Mouse (Mus musculus) kidney, adult 2 months (tissue): ENCODE results near the gene Dok5.

Source experiments
- CTCF ChIP-seq: fragments of 200-500 bp; conservative IDR thresholded peaks from 2 replicates; pipeline ENCODE4 v1.5.1; 2011; ENCODE audit warnings: low read depth, mild to moderate bottlenecking, control low read depth, low read length, moderate library complexity, mixed read lengths; ENCODE audit not compliant: insufficient read depth, insufficient read length
- POLR2A ChIP-seq: fragments of 200-500 bp; IDR thresholded peaks from one replicate; pipeline ENCODE4 v1.6.1; 2011; ENCODE audit warnings: low read depth, low read length, control low read depth

DNA sequence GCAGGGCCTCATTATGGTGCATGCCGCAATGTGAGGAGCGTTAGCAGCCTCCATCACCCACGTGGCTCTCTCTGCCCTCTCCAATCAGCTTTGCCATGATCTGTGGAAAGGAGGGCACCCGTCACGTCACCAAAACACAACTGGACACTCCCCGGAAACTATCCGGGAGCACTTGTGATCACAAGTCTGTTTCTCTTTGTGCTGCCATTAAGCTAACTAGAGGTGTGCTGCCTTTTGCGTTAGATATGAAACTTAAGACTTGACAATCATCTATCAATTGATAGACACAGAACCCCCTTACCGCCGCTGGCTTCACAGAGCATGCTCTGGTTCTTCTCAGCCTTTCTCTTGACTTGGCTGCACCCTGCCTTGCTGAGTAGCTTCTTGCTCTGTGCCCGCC lies 6.9 kb upstream of the Dok5 start:
- no peak for TF ChIP-seq POLR2A
- no peak for TF ChIP-seq CTCF
